Mouse (Mus musculus) embryo, embryonic 10 days (tissue): Measurements from ENCODE around the gene Ddi2.

ENCODE experiments used
- DNase-seq: peaks from one replicate; pipeline ENCODE4 v3.0.0-alpha.2; 2015; ENCODE audit warnings: low spot score

Ddi2 gene

GRCm38 (mm10) chr4:141688505-141688904 is 34.7 kb downstream of the Ddi2 start:
- DNase-seq = no peak

GRCm38 (mm10) chr4:141686525-141686924 is 36.7 kb downstream of the Ddi2 start:
- DNase-seq = no peak

- no peak for DNase-seq
Measured at GRCm38 (mm10) chr4:141686093-141686492, 37.1 kb downstream of the Ddi2 start.

GRCm38 (mm10) chr4:141685499-141685898 is 37.7 kb downstream of the Ddi2 start, which contains the start of gene Rsc1a1:
Gene Rsc1a1, minus strand, starts transcription at chr4:141685599.
- DNase-seq = no peak

- no peak for DNase-seq
Measured at GRCm38 (mm10) chr4:141682706-141683230, 40.5 kb downstream of the Ddi2 start.

- DNase-seq = no peak
Measured at GRCm38 (mm10) chr4:141681767-141682166, 41.5 kb downstream of the Ddi2 start.

GRCm38 (mm10) chr4:141680892-141681291 is 42.3 kb downstream of the Ddi2 start:
- DNase-seq = peak; percentile 17

GRCm38 (mm10) chr4:141679016-141679415 is 44.2 kb downstream of the Ddi2 start:
- no peak for DNase-seq

- no peak for DNase-seq
Measured at GRCm38 (mm10) chr4:141676462-141676979, 46.7 kb downstream of the Ddi2 start.

- DNase-seq = no peak
Measured at GRCm38 (mm10) chr4:141672325-141672724, 50.9 kb downstream of the Ddi2 start.

GRCm38 (mm10) chr4:141671389-141671788 is 51.8 kb downstream of the Ddi2 start:
- DNase-seq = no peak

GRCm38 (mm10) chr4:141669898-141670712 is 53.1 kb downstream of the Ddi2 start:
- no peak for DNase-seq

- no peak for DNase-seq
Measured at GRCm38 (mm10) chr4:141664799-141665198, 58.4 kb downstream of the Ddi2 start, which contains the start of gene Plekhm2. Gene Plekhm2, minus strand, starts transcription at chr4:141664899.

GRCm38 (mm10) chr4:141664011-141664745 is 59.0 kb downstream of the Ddi2 start:
- DNase-seq = peak; percentile 78

GRCm38 (mm10) chr4:141663122-141663931 is 59.9 kb downstream of the Ddi2 start:
- peak; percentile 42 for DNase-seq

GRCm38 (mm10) chr4:141660884-141661283 is 62.3 kb downstream of the Ddi2 start:
- no peak for DNase-seq

- DNase-seq = peak; percentile 29
Measured at GRCm38 (mm10) chr4:141659739-141660138, 63.5 kb downstream of the Ddi2 start.

- DNase-seq = no peak
Measured at GRCm38 (mm10) chr4:141658846-141659484, 64.3 kb downstream of the Ddi2 start.

- no peak for DNase-seq
Measured at GRCm38 (mm10) chr4:141656932-141657331, 66.3 kb downstream of the Ddi2 start.

GRCm38 (mm10) chr4:141655908-141656608 is 67.2 kb downstream of the Ddi2 start:
- DNase-seq = no peak

GRCm38 (mm10) chr4:141654509-141654908 is 68.7 kb downstream of the Ddi2 start:
- no peak for DNase-seq
